Mouse (Mus musculus) CD4-positive naive resting alpha-beta T cell, adult 57 days (primary cell): ENCODE results near the gene Tmem147. TPM values are rescaled to one million over a fixed set of nuclear protein-coding genes. Genes with fewer than 3 reads are reported as not detected.

Source experiments
- total RNA-seq: library from RNA; stranded (reverse); gene quantifications from one replicate; pipeline ENCODE4 v1.2.4, GENCODE M21; 2023

The Tmem147 gene
- 41.1 TPM for total RNA-seq

GRCm38 (mm10) chr7:30729396-30730063 lies at the start of gene Tmem147:
Gene Tmem147 (minus strand): TSS chr7:30729540.

GRCm38 (mm10) chr7:30763456-30763855 lies 34.1 kb upstream of the Tmem147 start, which contains the start of gene Dmkn:
Gene Dmkn (plus strand): TSS chr7:30763756.

GRCm38 (mm10) chr7:30751086-30751669 lies 21.8 kb upstream of the Tmem147 start, which contains the start of gene Sbsn:
Gene Sbsn (plus strand): TSS chr7:30751471.

GRCm38 (mm10) chr7:30743617-30744016 lies 14.3 kb upstream of the Tmem147 start, which contains the start of gene Gapdhs:
Gene Gapdhs (minus strand): TSS chr7:30743681.

GRCm38 (mm10) chr7:30711942-30712341 lies 17.4 kb downstream of the Tmem147 start, which contains the start of gene Atp4a:
Gene Atp4a (plus strand): TSS chr7:30712209.

GRCm38 (mm10) chr7:30698589-30698988 lies 30.8 kb downstream of the Tmem147 start, which contains the start of gene 2200002J24Rik:
Gene 2200002J24Rik (plus strand): TSS chr7:30698926.

Other genes starting within 250 kb of the Tmem147 start
- not detected for gene Prodh2, start 235.9 kb downstream of the Tmem147 start, total RNA-seq
- gene Arhgap33, start 194.5 kb downstream of the Tmem147 start, total RNA-seq: 4.6 TPM
- 3.4 TPM for gene Hspb6, start 177.4 kb downstream of the Tmem147 start, total RNA-seq
- 13.1 TPM for gene Proser3, start 177.2 kb downstream of the Tmem147 start, total RNA-seq
- 46.5 TPM for gene Lin37, start 169.7 kb downstream of the Tmem147 start, total RNA-seq
- 83.1 TPM for gene U2af1l4, start 166.2 kb downstream of the Tmem147 start, total RNA-seq
- gene Gm49396, start 166.2 kb downstream of the Tmem147 start, total RNA-seq: 23.5 TPM
- gene Psenen, start 165.9 kb downstream of the Tmem147 start, total RNA-seq: 116 TPM
- 54.7 TPM for gene Igflr1, start 164.1 kb downstream of the Tmem147 start, total RNA-seq
- gene Kmt2b, start 140.8 kb downstream of the Tmem147 start, total RNA-seq: 115 TPM
- 0.59 TPM for gene Zbtb32, start 130.6 kb downstream of the Tmem147 start, total RNA-seq
- gene Upk1a, start 116.7 kb downstream of the Tmem147 start, total RNA-seq: 0.68 TPM
- 196 TPM for gene Cox6b1, start 103.4 kb downstream of the Tmem147 start, total RNA-seq
- gene Etv2, start 93.7 kb downstream of the Tmem147 start, total RNA-seq: not detected
- gene Rbm42, start 79.2 kb downstream of the Tmem147 start, total RNA-seq: 105 TPM
- 22.8 TPM for gene Haus5, start 64.5 kb downstream of the Tmem147 start, total RNA-seq
- not detected for gene Pmis2, start 57.9 kb downstream of the Tmem147 start, total RNA-seq
- gene 2200002J24Rik, start 30.6 kb downstream of the Tmem147 start, total RNA-seq: not detected
- not detected for gene Atp4a, start 17.3 kb downstream of the Tmem147 start, total RNA-seq
- gene Gapdhs, start 14.1 kb upstream of the Tmem147 start, total RNA-seq: not detected
- 4.5 TPM for gene Sbsn, start 21.9 kb upstream of the Tmem147 start, total RNA-seq
- gene Dmkn, start 34.2 kb upstream of the Tmem147 start, total RNA-seq: not detected
- gene Krtdap, start 58.4 kb upstream of the Tmem147 start, total RNA-seq: not detected
- gene Ffar2, start 94.2 kb upstream of the Tmem147 start, total RNA-seq: 0.86 TPM
- gene Ffar3, start 126.6 kb upstream of the Tmem147 start, total RNA-seq: not detected
- 0.30 TPM for gene Ffar1, start 132.0 kb upstream of the Tmem147 start, total RNA-seq
- gene Cd22, start 150.8 kb upstream of the Tmem147 start, total RNA-seq: 33.5 TPM
- gene Mag, start 185.3 kb upstream of the Tmem147 start, total RNA-seq: not detected
- not detected for gene Hamp2, start 195.1 kb upstream of the Tmem147 start, total RNA-seq
- not detected for gene Hamp, start 214.5 kb upstream of the Tmem147 start, total RNA-seq
- 168 TPM for gene Usf2, start 227.3 kb upstream of the Tmem147 start, total RNA-seq
- gene Lsr, start 243.9 kb upstream of the Tmem147 start, total RNA-seq: 2.9 TPM
- gene Fam187b, start 244.2 kb upstream of the Tmem147 start, total RNA-seq: not detected